ENCODE assay signal across 7 mouse cellular contexts in genomic region chr19:44146568-44146879, GRCm38 (mm10). TPM values are rescaled to one million over a fixed set of nuclear protein-coding genes. Genes with fewer than 3 reads are reported as not detected.
A peak's percentile ranks its signal among the peaks of the same experiment; 100 is the strongest.
DNase-seq lines count a peak whose midpoint lies in the region; ATAC-seq and TF ChIP-seq lines count a peak whose summit lies in the region.

No protein-coding gene starts in this region.

- peak overlapping the region; percentile 71 for H3K4me3 ChIP-seq in lung, postnatal 0 days (ENCODE audit: low read depth, low read length)
- H3K4me3 ChIP-seq in forebrain, embryonic 11.5 days (ENCODE audit: low read depth, low read length), result peak overlapping the region; percentile 58
- H3K4me3 ChIP-seq in limb, embryonic 12.5 days (replicated peaks), result peak overlapping the region; percentile 72
- peak overlapping the region; percentile 64 for H3K4me3 ChIP-seq in small intestine, adult 2 months (ENCODE audit: low read depth, low read length)

- intact Hi-C loops in left cerebral cortex, postnatal 14 days (cut with DNase I), result no loop called here

- no peak for TF ChIP-seq CTCF in lung, postnatal 0 days (IDR thresholded peaks at IDR 0.05)
- no peak for TF ChIP-seq CTCF in small intestine, adult 2 months (IDR thresholded peaks at IDR 0.05; ENCODE audit: extremely low read depth, insufficient read length, insufficient replicate concordance, low read depth, low read length)

- 57% methylated on average over 9 of the region's 9 CpGs for WGBS in lung, postnatal 0 days
- 67% methylated on average over 9 of the region's 9 CpGs for WGBS in forebrain, embryonic 11.5 days
- WGBS in limb, embryonic 12.5 days, result 62% methylated on average over 9 of the region's 9 CpGs
- WGBS in small intestine, adult 2 months, result 32% methylated on average over 9 of the region's 9 CpGs

- H3K27me3 ChIP-seq in lung, postnatal 0 days (replicated peaks; ENCODE audit: insufficient read depth, low read length), result no peaks in the 10 kb centered on the region
- H3K27me3 ChIP-seq in forebrain, embryonic 11.5 days (ENCODE audit: control insufficient read depth, insufficient read depth, low read length), result no peaks in the 10 kb centered on the region
- peaks cover 13% of the 10 kb centered on the region; the same call in 1 of the 2 replicates for H3K27me3 ChIP-seq in limb, embryonic 12.5 days
- no peaks in the 10 kb centered on the region; the same call in 1 of the 2 replicates for H3K27me3 ChIP-seq in small intestine, adult 2 months (ENCODE audit: control insufficient read depth, insufficient read depth, low read length)

- no peak for DNase-seq in lung, postnatal 0 days (ENCODE audit: low spot score)
- no peak for DNase-seq in lung, postnatal 36 days
- no peak for DNase-seq in forebrain, embryonic 11.5 days (ENCODE audit: low spot score)
- DNase-seq in right cerebral cortex, postnatal 14 days, result no peak
- DNase-seq in left cerebral cortex, postnatal 14 days (ENCODE audit: low spot score in 2 of 2), result no peak

- H3K4me2 ChIP-seq in lung, postnatal 0 days (replicated peaks; ENCODE audit: low read depth, low read length), result peak overlapping the region; percentile 79
- H3K4me2 ChIP-seq in forebrain, embryonic 11.5 days (ENCODE audit: low read depth, low read length, severe bottlenecking), result peak overlapping the region; percentile 70
- peak overlapping the region; percentile 78 for H3K4me2 ChIP-seq in limb, embryonic 12.5 days

- TF ChIP-seq POLR2A in small intestine, adult 2 months (IDR thresholded peaks at IDR 0.05; ENCODE audit: low read depth, low read length), result no peak

- no peak for TF ChIP-seq EP300 in lung, postnatal 0 days (IDR thresholded peaks at IDR 0.05)

- no peak for ATAC-seq in lung, postnatal 0 days
- no peak for ATAC-seq in forebrain, embryonic 11.5 days (replicated peaks; ENCODE audit: low FRiP score)
- no peak for ATAC-seq in limb, embryonic 12.5 days (ENCODE audit: insufficient number of reproducible peaks, insufficient read depth, low FRiP score, low TSS enrichment, low read depth)

- H3K36me3 ChIP-seq in lung, postnatal 0 days (ENCODE audit: insufficient read depth, low read length), result peaks cover 6% of the 10 kb centered on the region; the same call in 1 of the 2 replicates
- H3K36me3 ChIP-seq in forebrain, embryonic 11.5 days (ENCODE audit: control insufficient read depth, insufficient read depth, low read length), result peaks cover 4% of the 10 kb centered on the region; the same call in 1 of the 2 replicates
- peaks cover 32% of the 10 kb centered on the region for H3K36me3 ChIP-seq in limb, embryonic 12.5 days
- peaks cover 16% of the 10 kb centered on the region for H3K36me3 ChIP-seq in small intestine, adult 2 months (ENCODE audit: control insufficient read depth, insufficient read depth, low read length)

- H3K27ac ChIP-seq in lung, postnatal 0 days (ENCODE audit: low read length), result no peak overlapping the region
- H3K27ac ChIP-seq in forebrain, embryonic 11.5 days (ENCODE audit: low read depth, low read length), result no peak overlapping the region
- no peak overlapping the region for H3K27ac ChIP-seq in limb, embryonic 12.5 days
- 0 out of 2 replicates have a peak overlapping the region, but pooled peaks have one; percentile 3 for H3K27ac ChIP-seq in small intestine, adult 2 months (ENCODE audit: insufficient read depth, low read depth, low read length)

- no peaks in the 10 kb centered on the region for H3K9me3 ChIP-seq in lung, postnatal 0 days (ENCODE audit: low read length)
- H3K9me3 ChIP-seq in forebrain, embryonic 11.5 days (ENCODE audit: control insufficient read depth, low read length), result no peaks in the 10 kb centered on the region
- H3K9me3 ChIP-seq in limb, embryonic 12.5 days, result no peaks in the 10 kb centered on the region

- H3K4me1 ChIP-seq in lung, postnatal 0 days (ENCODE audit: insufficient read depth, low read depth, low read length), result peaks cover 5% of the 10 kb centered on the region; the same call in 1 of the 2 replicates
- H3K4me1 ChIP-seq in forebrain, embryonic 11.5 days (replicated peaks; ENCODE audit: control insufficient read depth, insufficient read depth, low read length), result peaks cover 6% of the 10 kb centered on the region
- H3K4me1 ChIP-seq in limb, embryonic 12.5 days (replicated peaks), result peaks cover 7% of the 10 kb centered on the region
- peaks cover 6% of the 10 kb centered on the region; the same call in 1 of the 2 replicates for H3K4me1 ChIP-seq in small intestine, adult 2 months (ENCODE audit: control insufficient read depth, insufficient read depth, insufficient read length, low read length)

- H3K9ac ChIP-seq in lung, postnatal 0 days (replicated peaks; ENCODE audit: low read depth), result no peak overlapping the region
- H3K9ac ChIP-seq in forebrain, embryonic 11.5 days (ENCODE audit: low read length), result peak overlapping the region; percentile 73; the same call in 1 of the 2 replicates
- H3K9ac ChIP-seq in limb, embryonic 12.5 days (replicated peaks), result peak overlapping the region; percentile 77

RNA-seq across cellular contexts. Expression of gene Bloc1s2, which starts 0.3 kb away (rescaled TPM):
- 62.0 and 63.5 TPM in 2 replicates for polyA plus RNA-seq in lung, postnatal 0 days (2015; fragmentation: Nextera tagmentation; extraction: Ambion mirVana)
- 101 and 108 TPM in 2 replicates for polyA plus RNA-seq in forebrain, embryonic 11.5 days (2014; fragmentation: Nextera tagmentation; extraction: Ambion mirVana)
- 105 and 108 TPM in 2 replicates for polyA plus RNA-seq in limb, embryonic 12.5 days (2016; fragmentation: Nextera tagmentation; extraction: Ambion mirVana)
- polyA plus RNA-seq in small intestine, adult 2 months (2012; rRNA removed), result 5.1 and 13.0 TPM in 2 replicates
- total RNA-seq in left cerebral cortex, postnatal 14 days (2021), result 10 to 100 TPM; 71.4 to 73.9 TPM

RNA-seq across cellular contexts. Expression of gene Cwf19l1, which starts 10.8 kb away (rescaled TPM):
- polyA plus RNA-seq in lung, postnatal 0 days (2015; fragmentation: Nextera tagmentation; extraction: Ambion mirVana), result 14.2 and 18.5 TPM in 2 replicates
- 44.2 and 47.9 TPM in 2 replicates for polyA plus RNA-seq in forebrain, embryonic 11.5 days (2014; fragmentation: Nextera tagmentation; extraction: Ambion mirVana)
- polyA plus RNA-seq in limb, embryonic 12.5 days (2016; fragmentation: Nextera tagmentation; extraction: Ambion mirVana), result 38.3 and 39.0 TPM in 2 replicates
- polyA plus RNA-seq in small intestine, adult 2 months (2012; rRNA removed), result 0.77 and 1.7 TPM in 2 replicates
- total RNA-seq in left cerebral cortex, postnatal 14 days (2021), result 10 to 100 TPM; 16.6 to 19.4 TPM

RNA-seq across cellular contexts. Expression of gene Chuk, which starts 39.2 kb away (rescaled TPM):
- polyA plus RNA-seq in lung, postnatal 0 days (2015; fragmentation: Nextera tagmentation; extraction: Ambion mirVana), result 32.8 and 33.4 TPM in 2 replicates
- 59.6 and 62.9 TPM in 2 replicates for polyA plus RNA-seq in forebrain, embryonic 11.5 days (2014; fragmentation: Nextera tagmentation; extraction: Ambion mirVana)
- 55.2 and 56.6 TPM in 2 replicates for polyA plus RNA-seq in limb, embryonic 12.5 days (2016; fragmentation: Nextera tagmentation; extraction: Ambion mirVana)
- 5.1 and 12.4 TPM in 2 replicates for polyA plus RNA-seq in small intestine, adult 2 months (2012; rRNA removed)
- 10 to 100 TPM; 40.9 to 54.5 TPM for total RNA-seq in left cerebral cortex, postnatal 14 days (2021)

RNA-seq across cellular contexts. Expression of gene Pkd2l1, which starts 45.7 kb away (rescaled TPM):
- 0.04 and 0.05 TPM in 2 replicates for polyA plus RNA-seq in lung, postnatal 0 days (2015; fragmentation: Nextera tagmentation; extraction: Ambion mirVana)
- 0.25 and 0.39 TPM in 2 replicates for polyA plus RNA-seq in forebrain, embryonic 11.5 days (2014; fragmentation: Nextera tagmentation; extraction: Ambion mirVana)
- polyA plus RNA-seq in limb, embryonic 12.5 days (2016; fragmentation: Nextera tagmentation; extraction: Ambion mirVana), result 0.08 TPM in 1 of 2 replicates, not detected in the other
- polyA plus RNA-seq in small intestine, adult 2 months (2012; rRNA removed), result 0.10 TPM in 1 of 2 replicates, not detected in the other
- under 1 TPM in 1 of 2 experiments, not detected in 1; 0.11 TPM for total RNA-seq in left cerebral cortex, postnatal 14 days (2021)

RNA-seq across cellular contexts. Expression of gene Scd3, which starts 56.5 kb away (rescaled TPM):
- polyA plus RNA-seq in lung, postnatal 0 days (2015; fragmentation: Nextera tagmentation; extraction: Ambion mirVana), result 0.50 and 0.60 TPM in 2 replicates
- 0.49 TPM in 1 of 2 replicates, not detected in the other for polyA plus RNA-seq in forebrain, embryonic 11.5 days (2014; fragmentation: Nextera tagmentation; extraction: Ambion mirVana)
- polyA plus RNA-seq in limb, embryonic 12.5 days (2016; fragmentation: Nextera tagmentation; extraction: Ambion mirVana), result not detected in 2 replicates
- not detected in 2 replicates for polyA plus RNA-seq in small intestine, adult 2 months (2012; rRNA removed)
- total RNA-seq in left cerebral cortex, postnatal 14 days (2021), result 1 to 10 TPM; 1.5 to 1.6 TPM
